Mouse (Mus musculus) frontal cortex, adult 2 months (tissue): Measurements from ENCODE around the gene Tex46. TPM values are rescaled to one million over a fixed set of nuclear protein-coding genes. Genes with fewer than 3 reads are reported as not detected.

Experiments used
- DNase-seq, 2 experiments: peaks; one replicate each; pipeline ENCODE4 v3.0.0; 2022; ENCODE audit warnings: low spot score in 1 of 2; ENCODE audit errors: extremely low spot score in 1 of 2
- polyA plus RNA-seq: library from polyadenylated mRNA; depleted of rRNA; stranded (reverse); fragments of >200 nt; gene quantifications from 2 replicates; pipeline ENCODE4 v1.2.3, GENCODE M21; 2012; rRNA removed

Tex46 gene
- polyA plus RNA-seq, result not detected in 2 replicates

GRCm38 (mm10) chr4:136610387-136610856, at the start of gene Tex46:
TSS of gene Tex46 (plus strand) at chr4:136610437.
- DNase-seq, result no peak

GRCm38 (mm10) chr4:136562755-136563154, 47.5 kb upstream of the Tex46 start:
- no peak for DNase-seq

DNA sequence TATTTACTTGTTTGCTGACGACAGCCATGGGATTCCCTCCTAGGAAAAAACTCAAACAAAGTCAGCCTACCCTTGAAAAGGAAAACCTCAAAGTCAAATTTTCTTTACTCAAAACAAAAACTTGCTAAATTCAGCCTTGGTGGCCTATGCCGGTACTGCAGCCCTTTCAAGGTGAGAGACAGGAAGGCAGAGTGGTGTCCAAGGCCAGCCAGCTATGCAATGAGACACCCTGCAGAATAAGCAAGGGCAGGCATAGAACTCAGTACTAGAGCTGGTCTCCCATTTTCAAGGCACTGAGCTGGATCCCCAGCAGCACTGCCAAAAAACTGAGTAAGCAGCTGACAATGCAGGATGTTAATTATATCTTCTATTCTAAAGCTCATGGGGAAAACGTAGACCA, 41.6 kb upstream of the Tex46 start:
- no peak for DNase-seq

DNA sequence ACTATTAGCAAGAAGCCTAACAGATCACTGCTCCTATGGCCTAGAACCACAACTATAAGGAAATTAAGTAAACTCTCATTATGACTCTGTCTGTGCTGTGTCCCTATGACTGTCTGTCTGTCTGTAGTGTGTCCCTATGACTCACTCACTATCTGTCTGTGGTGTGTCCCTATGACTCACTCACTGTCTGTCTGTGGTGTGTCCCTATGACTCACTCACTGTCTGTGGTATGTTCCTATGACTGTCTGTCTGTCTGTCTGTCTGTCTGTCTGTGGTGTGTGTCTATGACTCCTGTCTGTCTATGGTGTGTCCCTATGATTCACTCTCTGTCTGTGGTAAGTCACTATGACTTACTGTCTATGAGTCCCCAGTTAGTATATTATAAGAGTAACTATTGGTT, 40.2 kb upstream of the Tex46 start:
- no peak for DNase-seq

DNA sequence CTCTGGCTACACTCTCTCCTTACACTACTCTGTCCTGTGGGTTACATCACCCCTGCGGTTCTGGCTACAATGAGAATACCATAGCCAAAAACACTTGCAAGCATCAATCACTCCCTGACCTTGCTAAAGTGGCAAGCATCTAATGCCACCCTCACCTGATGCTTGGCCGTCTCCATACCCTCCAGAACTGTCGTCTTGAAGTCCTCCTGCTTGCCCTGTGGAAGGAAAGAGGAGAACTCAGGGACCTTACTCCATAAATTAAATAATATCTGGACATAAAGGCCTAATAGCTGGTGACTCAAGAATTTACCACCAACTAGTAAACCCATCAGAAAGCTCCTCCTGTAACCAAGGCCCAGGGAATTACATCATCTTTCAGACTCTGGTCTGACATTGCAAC, 28.4 kb upstream of the Tex46 start:
- DNase-seq, result no peak

GRCm38 (mm10) chr4:136587221-136587827, 22.9 kb upstream of the Tex46 start:
- no peak for DNase-seq

DNA sequence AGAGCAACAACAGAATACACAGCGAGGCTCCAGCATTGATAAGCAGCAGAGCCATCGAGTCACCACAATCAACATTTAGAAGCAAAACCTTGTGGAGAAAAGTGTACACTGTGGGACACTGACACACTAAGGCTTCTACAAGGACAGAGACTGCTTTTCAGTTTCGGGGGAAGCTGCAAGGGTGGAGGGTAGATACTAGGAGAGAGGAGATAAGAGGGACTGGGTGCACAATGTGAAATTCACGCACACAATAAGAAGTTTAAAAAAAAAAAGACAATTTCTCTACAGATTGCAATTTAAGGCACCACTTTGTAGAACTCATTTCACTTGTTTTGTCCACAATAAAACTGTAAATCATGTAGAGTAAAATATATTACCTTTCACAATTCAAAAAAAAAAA, 22.2 kb upstream of the Tex46 start:
- DNase-seq, result no peak

DNA sequence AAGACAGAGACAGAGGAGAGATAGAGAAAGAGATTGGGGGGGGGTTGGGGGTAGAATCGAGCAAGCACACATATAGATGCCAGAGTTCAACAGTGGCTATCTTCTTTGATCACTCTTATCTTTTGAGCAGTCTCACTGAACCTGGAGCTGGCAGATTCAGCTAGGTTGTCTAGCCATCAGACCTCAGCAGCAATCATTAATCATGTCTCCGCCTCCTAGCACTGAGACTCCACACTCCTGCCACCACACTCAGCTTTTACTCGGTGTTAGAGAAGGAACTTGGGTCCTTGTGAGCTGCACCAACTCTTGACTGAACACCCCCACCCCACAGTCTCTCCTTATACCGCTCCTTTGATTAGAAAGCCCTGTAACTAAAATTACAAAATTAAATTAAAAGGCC, 18.1 kb upstream of the Tex46 start:
- DNase-seq, result no peak

DNA sequence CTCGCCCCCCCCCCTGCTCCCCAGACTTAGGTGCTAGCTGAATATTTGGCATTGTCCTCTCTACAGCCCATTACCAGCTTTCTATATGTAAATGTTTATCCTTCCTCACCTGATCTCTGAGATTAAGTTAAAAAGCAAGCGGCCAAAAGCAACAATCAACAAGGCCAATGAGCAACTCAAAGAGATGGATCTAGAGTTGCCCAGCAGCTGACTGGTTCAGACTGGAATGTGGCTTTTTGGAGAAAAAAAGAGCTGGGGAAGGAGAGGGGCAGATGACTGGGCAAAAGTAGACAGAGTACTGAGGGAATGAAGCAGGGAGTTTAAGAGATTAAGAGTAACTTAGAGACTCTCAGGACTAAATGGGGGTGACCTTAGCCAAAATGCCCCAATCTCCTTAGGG, 16.2 kb upstream of the Tex46 start:
- no peak for DNase-seq

DNA sequence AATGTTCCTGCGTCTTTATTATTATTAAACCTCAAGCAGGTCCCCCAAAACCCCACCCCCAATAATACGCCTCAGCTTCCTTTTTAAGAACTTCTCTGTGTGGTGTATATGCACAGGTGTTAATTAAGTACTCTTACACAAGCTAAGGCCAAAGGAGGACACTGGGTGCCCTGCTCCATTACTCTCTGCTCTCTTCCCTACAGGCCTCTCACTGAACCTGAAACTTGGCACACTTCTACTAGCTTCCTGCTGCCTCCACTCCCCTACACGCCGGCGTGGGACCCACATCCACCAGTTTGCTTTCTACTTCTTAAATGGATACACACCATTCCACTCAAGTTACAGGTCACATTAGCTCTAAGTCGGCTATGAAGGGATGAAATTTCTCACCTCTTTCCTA, 15.0 kb upstream of the Tex46 start:
- no peak for DNase-seq

GRCm38 (mm10) chr4:136598268-136598876, 11.9 kb upstream of the Tex46 start:
- no peak for DNase-seq

DNA sequence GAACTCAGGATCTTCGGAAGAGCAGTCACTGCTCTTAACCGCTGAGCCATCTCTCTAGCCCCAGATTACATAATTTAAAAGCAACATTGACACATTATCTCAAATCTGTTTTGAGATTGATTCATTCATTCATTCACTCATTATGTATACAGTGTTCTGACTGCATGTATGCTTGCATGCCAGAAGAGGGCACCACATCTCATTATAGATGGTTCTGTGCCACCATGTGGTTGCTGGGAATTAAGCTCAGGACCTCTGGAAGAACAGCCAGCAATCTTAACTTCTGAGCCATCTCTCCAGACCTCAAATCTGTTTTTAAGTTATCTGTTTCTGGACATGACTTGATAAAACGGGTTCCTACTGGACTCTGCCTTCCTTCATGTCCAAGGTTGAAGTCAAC, 10.4 kb upstream of the Tex46 start:
- DNase-seq, result no peak

- DNase-seq, result no peak
These were observed 9.7 kb upstream of the Tex46 start for GRCm38 (mm10) chr4:136600536-136600935.

DNA sequence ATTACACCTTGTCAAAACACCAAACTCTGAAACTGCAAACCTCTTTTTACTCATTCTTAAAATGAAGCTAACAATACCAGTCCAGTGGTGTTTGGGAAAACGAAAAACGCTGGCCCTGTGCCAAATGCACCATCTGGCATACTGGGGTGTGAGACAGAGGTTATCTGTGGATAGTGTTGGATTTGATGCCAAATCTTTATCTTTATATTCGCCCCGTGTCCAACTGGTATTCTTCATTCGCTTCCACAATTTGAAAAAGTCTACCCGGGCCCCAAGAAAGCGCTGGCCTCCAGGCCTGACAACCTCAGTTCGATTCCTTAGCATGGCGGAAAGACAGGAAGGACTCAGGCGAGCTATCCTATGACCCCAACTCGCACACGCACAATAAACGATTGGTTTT, 8.8 kb upstream of the Tex46 start:
- peak in 1 of 2 experiments; percentile 67 for DNase-seq

DNA sequence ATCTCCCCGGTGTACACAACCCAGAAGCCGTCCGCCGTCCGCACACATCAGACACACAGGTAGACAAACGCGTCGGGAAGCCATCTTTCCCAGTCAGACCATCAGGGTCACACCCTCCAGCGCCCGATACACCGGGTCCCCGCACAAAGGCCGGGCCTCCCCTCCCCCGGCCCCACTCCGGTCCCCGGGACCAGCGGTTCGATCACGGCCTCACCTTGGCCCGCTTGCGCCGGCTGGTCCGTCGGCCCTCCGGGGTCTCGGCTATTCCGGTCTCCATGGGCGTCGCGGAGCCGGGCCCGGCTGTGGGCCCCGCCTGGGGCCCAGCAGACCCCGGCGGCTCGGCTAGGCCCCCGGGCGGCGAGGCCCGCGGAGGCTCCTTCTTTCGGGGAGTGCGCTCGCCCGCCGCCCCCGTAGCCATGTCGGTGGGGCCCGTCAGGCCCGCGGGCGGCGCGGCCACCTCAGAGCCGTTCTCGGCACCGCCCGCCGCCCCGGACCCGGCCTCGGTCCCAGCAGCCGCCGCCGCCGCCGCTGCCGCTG, 8.2 kb upstream of the Tex46 start:
- DNase-seq, result no peak

- peak; percentile 85 to 98 for DNase-seq
These were observed 7.7 kb upstream of the Tex46 start, which contains the start of gene Kdm1a for GRCm38 (mm10) chr4:136602568-136602967. TSS of gene Kdm1a (minus strand) at chr4:136602723.

- DNase-seq, result no peak
These were observed 4.3 kb upstream of the Tex46 start for GRCm38 (mm10) chr4:136605756-136606485.

GRCm38 (mm10) chr4:136613657-136614056, 3.4 kb downstream of the Tex46 start:
- no peak for DNase-seq

DNA sequence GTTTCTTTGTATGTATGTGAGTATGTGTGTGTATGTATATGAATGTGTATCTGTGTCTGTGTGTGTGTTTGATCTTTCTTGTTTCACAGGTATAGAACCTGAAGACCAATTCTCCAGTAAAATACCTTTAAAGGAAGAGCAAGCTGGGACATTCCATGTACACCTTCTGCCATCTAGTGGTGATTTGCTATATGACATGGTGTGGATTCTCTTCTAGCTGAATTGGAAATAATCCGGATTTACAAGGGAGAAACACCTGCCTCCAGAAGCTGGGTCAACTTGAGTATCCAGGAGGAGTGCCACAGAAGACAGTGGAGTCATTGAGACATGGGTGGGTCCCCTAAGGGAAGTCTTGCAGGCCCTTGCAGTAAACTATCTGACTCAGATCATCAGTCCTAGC, 11.1 kb downstream of the Tex46 start:
- peak in 1 of 2 experiments; percentile 88 for DNase-seq

DNA sequence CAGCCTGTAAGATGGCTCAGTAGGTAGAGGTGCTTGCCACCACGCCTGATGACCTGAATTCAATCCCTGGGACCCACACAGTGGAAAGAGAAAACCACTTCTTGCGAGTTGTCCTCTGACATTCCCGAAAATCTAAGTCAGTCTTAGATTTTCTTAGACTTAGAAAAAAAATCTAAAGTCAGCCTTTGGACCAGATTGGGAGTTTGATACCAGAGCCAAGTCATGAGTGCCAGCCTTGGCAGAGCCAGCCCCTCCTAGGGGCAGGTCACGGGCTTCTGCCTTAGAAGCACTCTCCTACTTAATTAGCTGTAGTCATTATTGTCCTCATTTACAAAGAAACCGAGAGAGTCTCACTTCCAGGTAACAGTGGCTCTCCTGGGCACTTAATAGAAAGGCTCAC, 11.7 kb downstream of the Tex46 start:
- no peak for DNase-seq

DNA sequence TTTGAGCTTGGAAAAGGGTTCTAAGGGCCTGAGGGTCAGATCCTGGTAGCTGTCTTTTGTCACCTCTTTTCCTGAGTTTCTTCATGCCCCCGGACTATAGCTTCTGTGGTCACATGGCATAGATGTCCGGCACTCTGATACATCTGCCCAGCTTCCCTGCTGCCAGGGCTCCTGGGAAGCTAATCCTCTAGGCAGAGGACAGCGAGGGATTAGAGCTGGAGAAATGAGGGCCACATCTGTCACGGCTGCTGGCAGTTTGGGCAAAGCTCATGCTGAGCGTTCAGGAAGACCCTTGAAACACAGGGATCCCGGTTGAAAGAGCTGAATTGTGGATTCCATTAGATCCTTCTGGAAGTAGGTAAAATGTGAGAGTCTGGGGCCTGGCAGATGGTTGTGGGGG, 12.2 kb downstream of the Tex46 start, which contains the start of gene Lactbl1:
Gene Lactbl1 (plus strand): TSS at position 234 of the 400 bp plus-strand sequence.
- no peak for DNase-seq
